Mouse (Mus musculus): ENCODE data around the gene A630076J17Rik. TPM values are rescaled to one million over a fixed set of nuclear protein-coding genes. Genes with fewer than 3 reads are reported as not detected.

A630076J17Rik gene
- polyA plus RNA-seq, 1 experiment from 2014 or later = not detected

DNA sequence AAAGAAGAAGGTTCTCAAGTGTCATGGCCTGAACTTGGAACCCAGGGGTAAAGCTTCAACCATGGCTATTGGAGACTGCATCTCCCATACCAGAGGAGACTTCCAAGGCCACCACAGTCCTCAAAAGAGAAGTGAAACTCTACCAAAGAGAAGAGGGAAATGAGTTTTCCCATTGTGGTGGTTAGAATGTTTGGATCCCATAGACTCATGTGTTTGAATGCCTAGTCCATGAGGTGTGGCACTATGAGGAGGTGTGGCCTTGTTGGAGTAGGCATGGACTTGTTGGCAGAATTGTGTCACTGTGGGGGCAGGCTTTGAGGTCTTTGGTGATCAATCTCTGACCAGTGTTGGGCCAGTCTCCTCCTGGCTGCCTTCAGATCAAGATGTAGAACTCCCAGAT is 25.2 kb upstream of the A630076J17Rik start:
- no peak overlapping the region for H3K27ac ChIP-seq (ENCODE audit: low read depth, low read length)
- no peaks in the 10 kb centered on the region for H3K36me3 ChIP-seq (ENCODE audit: control insufficient read depth, insufficient read depth, low read length)
- H3K9ac ChIP-seq (ENCODE audit: low read depth, low read length) = no peak overlapping the region
- no peaks in the 10 kb centered on the region for H3K9me3 ChIP-seq (ENCODE audit: control insufficient read depth, low read length)
- ATAC-seq (ENCODE audit: low FRiP score, low TSS enrichment) = no peak
- H3K27me3 ChIP-seq (ENCODE audit: control insufficient read depth, insufficient read depth, low read length) = no peaks in the 10 kb centered on the region
- H3K4me1 ChIP-seq (ENCODE audit: control insufficient read depth, insufficient read depth, low read length) = 0 out of 2 replicates have a peak, but pooled peaks cover 5% of the 10 kb centered on the region
- no peak overlapping the region for H3K4me3 ChIP-seq (ENCODE audit: low read length)
- no peak overlapping the region for H3K4me2 ChIP-seq (replicated peaks; ENCODE audit: low read depth, low read length)

DNA sequence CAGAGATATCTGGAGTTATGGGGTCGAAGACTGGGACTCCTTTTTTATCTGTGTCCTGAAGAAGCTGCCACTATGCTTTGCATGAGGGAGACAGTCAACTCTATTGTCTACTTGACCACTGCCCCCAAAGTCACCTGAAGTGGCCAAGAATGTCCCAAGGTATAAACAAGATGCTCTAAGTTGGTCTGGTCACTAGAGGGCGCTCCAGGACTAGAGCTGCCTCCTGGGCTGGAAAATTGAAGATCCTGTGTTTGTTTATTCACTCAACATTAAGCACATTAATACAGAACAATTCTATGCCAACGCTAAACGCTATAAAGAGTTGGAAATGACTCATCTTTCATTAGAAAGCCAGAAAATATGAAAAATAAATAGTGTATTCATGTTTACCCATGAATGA is 24.4 kb upstream of the A630076J17Rik start:
- Histone ChIP-seq H3K27me3 (ENCODE audit: control insufficient read depth, insufficient read depth, low read length) (no peaks in the 10 kb centered on the region), H3K4me2 (replicated peaks; ENCODE audit: low read depth, low read length) (no peak overlapping the region), H3K4me1 (ENCODE audit: control insufficient read depth, insufficient read depth, low read length) (0 out of 2 replicates have a peak, but pooled peaks cover 5% of the 10 kb centered on the region), H3K9ac (ENCODE audit: low read depth, low read length) (no peak overlapping the region), H3K27ac (ENCODE audit: low read depth, low read length) (no peak overlapping the region), H3K4me3 (ENCODE audit: low read length) (no peak overlapping the region), H3K9me3 (ENCODE audit: control insufficient read depth, low read length) (no peaks in the 10 kb centered on the region), H3K36me3 (ENCODE audit: control insufficient read depth, insufficient read depth, low read length) (no peaks in the 10 kb centered on the region)
- no peak for ATAC-seq (ENCODE audit: low FRiP score, low TSS enrichment)
- 13% methylated on average over 4 of the region's 4 CpGs for WGBS

DNA sequence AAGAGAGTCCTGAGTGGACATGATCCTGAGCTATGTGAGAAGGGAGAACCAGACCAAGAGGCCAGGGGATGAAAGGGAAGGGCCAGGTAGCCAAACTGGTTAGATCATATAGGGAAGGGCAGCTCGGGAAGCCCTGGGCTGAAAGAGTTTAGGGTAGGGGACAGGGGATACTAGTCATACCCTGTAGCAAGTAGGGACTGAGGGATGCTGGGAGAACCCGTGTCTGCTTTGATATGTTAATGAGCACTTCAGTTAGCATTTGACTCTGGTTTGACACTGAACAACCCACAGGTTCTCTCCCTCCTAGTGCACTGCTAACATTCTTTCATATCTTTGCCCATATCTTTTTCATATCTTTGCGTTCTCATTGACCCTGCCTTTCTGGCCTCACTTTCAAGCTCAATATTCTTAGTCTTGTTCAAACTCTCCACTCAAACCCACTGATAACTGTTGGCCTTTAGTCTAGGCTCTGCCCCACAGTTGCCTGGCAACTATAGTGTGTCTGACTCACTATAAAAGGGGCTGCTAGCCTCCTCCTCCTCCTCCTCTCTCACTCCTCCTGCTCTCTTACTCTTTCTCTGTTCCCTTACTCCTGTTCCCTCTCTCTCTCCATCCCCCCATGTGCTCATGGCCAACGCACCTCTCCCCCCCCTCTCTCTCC is 23.8 kb upstream of the A630076J17Rik start:
- no peaks in the 10 kb centered on the region for H3K9me3 ChIP-seq (ENCODE audit: control insufficient read depth, low read length)
- H3K27ac ChIP-seq (ENCODE audit: low read depth, low read length) = no peak overlapping the region
- no peak overlapping the region for H3K9ac ChIP-seq (ENCODE audit: low read depth, low read length)
- H3K4me3 ChIP-seq (ENCODE audit: low read length) = no peak overlapping the region
- no peak overlapping the region for H3K4me2 ChIP-seq (replicated peaks; ENCODE audit: low read depth, low read length)
- H3K27me3 ChIP-seq (ENCODE audit: control insufficient read depth, insufficient read depth, low read length) = no peaks in the 10 kb centered on the region
- 38% methylated on average over 4 of the region's 4 CpGs for WGBS
- H3K36me3 ChIP-seq (ENCODE audit: control insufficient read depth, insufficient read depth, low read length) = no peaks in the 10 kb centered on the region
- 0 out of 2 replicates have a peak, but pooled peaks cover 5% of the 10 kb centered on the region for H3K4me1 ChIP-seq (ENCODE audit: control insufficient read depth, insufficient read depth, low read length)
- no peak for ATAC-seq (ENCODE audit: low FRiP score, low TSS enrichment)

GRCm38 (mm10) chr3:107207625-107208253 is 22.7 kb upstream of the A630076J17Rik start:
- no peaks in the 10 kb centered on the region for H3K27me3 ChIP-seq (ENCODE audit: control insufficient read depth, insufficient read depth, low read length)
- 60% methylated on average over 7 of the region's 7 CpGs for WGBS
- no peak overlapping the region for H3K9ac ChIP-seq (ENCODE audit: low read depth, low read length)
- no peaks in the 10 kb centered on the region for H3K36me3 ChIP-seq (ENCODE audit: control insufficient read depth, insufficient read depth, low read length)
- no peak overlapping the region for H3K27ac ChIP-seq (ENCODE audit: low read depth, low read length)
- H3K4me1 ChIP-seq (ENCODE audit: control insufficient read depth, insufficient read depth, low read length) = 0 out of 2 replicates have a peak, but pooled peaks cover 5% of the 10 kb centered on the region
- no peak overlapping the region for H3K4me3 ChIP-seq (ENCODE audit: low read length)
- no peaks in the 10 kb centered on the region for H3K9me3 ChIP-seq (ENCODE audit: control insufficient read depth, low read length)
- ATAC-seq (ENCODE audit: low FRiP score, low TSS enrichment) = peak; percentile 28; the same call in 1 of the 2 replicates
- H3K4me2 ChIP-seq (replicated peaks; ENCODE audit: low read depth, low read length) = no peak overlapping the region

DNA sequence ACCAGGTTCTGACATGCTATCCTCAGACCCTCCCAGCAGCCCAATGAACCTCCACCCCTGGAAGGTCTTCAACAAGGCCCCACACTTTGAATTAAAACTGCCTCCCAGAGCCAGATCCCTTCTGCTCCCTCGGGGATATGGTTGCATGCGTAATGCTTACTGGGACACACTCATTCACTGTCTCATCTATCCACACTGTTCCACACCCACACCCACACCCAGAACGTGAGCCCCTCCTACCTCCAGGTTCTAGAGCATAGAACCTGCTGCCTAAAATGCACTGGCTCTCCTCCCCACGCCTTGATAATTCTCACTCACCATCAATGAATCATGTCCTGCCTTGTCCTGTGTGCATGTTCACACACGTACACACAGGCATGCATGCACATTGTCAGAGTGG is 15.8 kb upstream of the A630076J17Rik start:
- Histone ChIP-seq H3K36me3 (ENCODE audit: control insufficient read depth, insufficient read depth, low read length) (no peaks in the 10 kb centered on the region), H3K4me1 (ENCODE audit: control insufficient read depth, insufficient read depth, low read length) (no peaks in the 10 kb centered on the region), H3K27me3 (ENCODE audit: control insufficient read depth, insufficient read depth, low read length) (no peaks in the 10 kb centered on the region), H3K9me3 (ENCODE audit: control insufficient read depth, low read length) (no peaks in the 10 kb centered on the region), H3K4me3 (ENCODE audit: low read length) (no peak overlapping the region), H3K4me2 (replicated peaks; ENCODE audit: low read depth, low read length) (no peak overlapping the region), H3K27ac (ENCODE audit: low read depth, low read length) (no peak overlapping the region), H3K9ac (ENCODE audit: low read depth, low read length) (no peak overlapping the region)
- ATAC-seq (ENCODE audit: low FRiP score, low TSS enrichment) = no peak
- 77% methylated on average over 5 of the region's 5 CpGs for WGBS

- H3K4me2 ChIP-seq (replicated peaks; ENCODE audit: low read depth, low read length) = no peak overlapping the region
- WGBS = 72% methylated on average over 8 of the region's 8 CpGs
- no peak overlapping the region for H3K27ac ChIP-seq (ENCODE audit: low read depth, low read length)
- no peaks in the 10 kb centered on the region for H3K36me3 ChIP-seq (ENCODE audit: control insufficient read depth, insufficient read depth, low read length)
- H3K9ac ChIP-seq (ENCODE audit: low read depth, low read length) = no peak overlapping the region
- no peak overlapping the region for H3K4me3 ChIP-seq (ENCODE audit: low read length)
- no peaks in the 10 kb centered on the region for H3K9me3 ChIP-seq (ENCODE audit: control insufficient read depth, low read length)
- no peaks in the 10 kb centered on the region for H3K4me1 ChIP-seq (ENCODE audit: control insufficient read depth, insufficient read depth, low read length)
- no peak for ATAC-seq (ENCODE audit: low FRiP score, low TSS enrichment)
- no peaks in the 10 kb centered on the region for H3K27me3 ChIP-seq (ENCODE audit: control insufficient read depth, insufficient read depth, low read length)
These were observed 13.9 kb upstream of the A630076J17Rik start for GRCm38 (mm10) chr3:107216400-107217100.

GRCm38 (mm10) chr3:107217101-107217480 is 13.3 kb upstream of the A630076J17Rik start:
- 83% methylated on average over 3 of the region's 3 CpGs for WGBS

DNA sequence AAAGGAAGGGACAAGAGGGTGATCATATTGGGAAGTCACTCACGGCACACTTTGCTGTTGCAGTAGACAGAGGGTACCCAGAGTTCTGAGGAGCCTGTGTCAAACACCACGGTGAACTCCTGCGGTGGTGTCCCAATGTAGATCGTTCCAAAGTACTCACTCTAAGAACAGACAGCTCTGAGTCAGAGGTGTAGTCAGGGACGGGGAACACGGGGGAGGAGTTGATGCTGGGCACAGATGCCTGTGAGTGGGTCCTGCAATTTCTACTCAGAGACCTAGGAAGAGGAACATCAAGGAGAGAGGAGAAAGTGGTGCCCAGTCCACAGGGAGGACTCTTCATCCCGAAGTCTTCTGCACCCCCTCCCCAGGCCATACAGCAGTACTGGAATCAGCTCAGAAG is 11.8 kb upstream of the A630076J17Rik start:
- Histone ChIP-seq H3K4me2 (replicated peaks; ENCODE audit: low read depth, low read length) (no peak overlapping the region), H3K4me3 (ENCODE audit: low read length) (no peak overlapping the region), H3K36me3 (ENCODE audit: control insufficient read depth, insufficient read depth, low read length) (no peaks in the 10 kb centered on the region), H3K27me3 (ENCODE audit: control insufficient read depth, insufficient read depth, low read length) (no peaks in the 10 kb centered on the region), H3K4me1 (ENCODE audit: control insufficient read depth, insufficient read depth, low read length) (no peaks in the 10 kb centered on the region), H3K9ac (ENCODE audit: low read depth, low read length) (no peak overlapping the region), H3K27ac (ENCODE audit: low read depth, low read length) (no peak overlapping the region), H3K9me3 (ENCODE audit: control insufficient read depth, low read length) (no peaks in the 10 kb centered on the region)
- WGBS = 91% methylated on average over 7 of the region's 7 CpGs
- no peak for ATAC-seq (ENCODE audit: low FRiP score, low TSS enrichment)

More at GRCm38 (mm10) chr3:107217101-107217480, 13.3 kb upstream of the A630076J17Rik start:
- H3K4me2 ChIP-seq (replicated peaks; ENCODE audit: low read depth, low read length) = no peak overlapping the region
- H3K36me3 ChIP-seq (ENCODE audit: control insufficient read depth, insufficient read depth, low read length) = no peaks in the 10 kb centered on the region
- no peaks in the 10 kb centered on the region for H3K9me3 ChIP-seq (ENCODE audit: control insufficient read depth, low read length)
- H3K9ac ChIP-seq (ENCODE audit: low read depth, low read length) = no peak overlapping the region
- no peaks in the 10 kb centered on the region for H3K27me3 ChIP-seq (ENCODE audit: control insufficient read depth, insufficient read depth, low read length)
- H3K27ac ChIP-seq (ENCODE audit: low read depth, low read length) = no peak overlapping the region
- no peak for ATAC-seq (ENCODE audit: low FRiP score, low TSS enrichment)
- no peak overlapping the region for H3K4me3 ChIP-seq (ENCODE audit: low read length)
- no peaks in the 10 kb centered on the region for H3K4me1 ChIP-seq (ENCODE audit: control insufficient read depth, insufficient read depth, low read length)

DNA sequence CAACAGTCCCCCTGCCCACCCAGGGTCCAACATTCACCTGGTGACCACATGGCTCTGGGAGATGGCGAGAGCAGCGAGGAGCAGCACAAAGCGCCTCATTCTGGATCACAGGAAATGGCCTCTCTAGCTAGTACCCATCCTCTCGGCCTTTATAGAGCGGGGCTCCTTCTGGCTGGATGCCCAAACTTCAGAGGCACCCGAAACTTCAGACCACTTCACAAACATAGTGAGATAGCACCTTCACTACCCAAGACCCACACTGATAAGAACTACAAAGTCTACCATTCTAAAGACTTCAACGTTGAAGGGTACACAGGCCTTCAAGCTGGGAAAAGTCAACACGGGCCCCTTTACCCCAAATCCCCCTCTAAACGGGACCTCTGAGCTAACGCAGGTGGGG is 8.8 kb upstream of the A630076J17Rik start, which contains the start of gene Cym:
Cym (minus strand) TSS at position 125 of the 400 bp plus-strand sequence.
- H3K4me1 ChIP-seq (ENCODE audit: control insufficient read depth, insufficient read depth, low read length) = no peaks in the 10 kb centered on the region
- WGBS = 86% methylated on average over 10 of the region's 10 CpGs
- H3K4me3 ChIP-seq (ENCODE audit: low read length) = no peak within 1 kb of the TSS
- no peak for ATAC-seq (ENCODE audit: low FRiP score, low TSS enrichment)
- no peaks in the 10 kb centered on the region for H3K27me3 ChIP-seq (ENCODE audit: control insufficient read depth, insufficient read depth, low read length)
- H3K36me3 ChIP-seq (ENCODE audit: control insufficient read depth, insufficient read depth, low read length) = no peaks in the 10 kb centered on the region
- no peak within 1 kb of the TSS for H3K27ac ChIP-seq (ENCODE audit: low read depth, low read length)
- H3K9me3 ChIP-seq (ENCODE audit: control insufficient read depth, low read length) = peaks cover 3% of the 10 kb centered on the region; the same call in 1 of the 2 replicates
- no peak within 1 kb of the TSS for H3K9ac ChIP-seq (ENCODE audit: low read depth, low read length)
- no peak within 1 kb of the TSS for H3K4me2 ChIP-seq (replicated peaks; ENCODE audit: low read depth, low read length)

Data from kidney, embryonic 14.5 days (tissue).